Mouse (Mus musculus): Measurements from ENCODE around the gene Ugcg.

DNA sequence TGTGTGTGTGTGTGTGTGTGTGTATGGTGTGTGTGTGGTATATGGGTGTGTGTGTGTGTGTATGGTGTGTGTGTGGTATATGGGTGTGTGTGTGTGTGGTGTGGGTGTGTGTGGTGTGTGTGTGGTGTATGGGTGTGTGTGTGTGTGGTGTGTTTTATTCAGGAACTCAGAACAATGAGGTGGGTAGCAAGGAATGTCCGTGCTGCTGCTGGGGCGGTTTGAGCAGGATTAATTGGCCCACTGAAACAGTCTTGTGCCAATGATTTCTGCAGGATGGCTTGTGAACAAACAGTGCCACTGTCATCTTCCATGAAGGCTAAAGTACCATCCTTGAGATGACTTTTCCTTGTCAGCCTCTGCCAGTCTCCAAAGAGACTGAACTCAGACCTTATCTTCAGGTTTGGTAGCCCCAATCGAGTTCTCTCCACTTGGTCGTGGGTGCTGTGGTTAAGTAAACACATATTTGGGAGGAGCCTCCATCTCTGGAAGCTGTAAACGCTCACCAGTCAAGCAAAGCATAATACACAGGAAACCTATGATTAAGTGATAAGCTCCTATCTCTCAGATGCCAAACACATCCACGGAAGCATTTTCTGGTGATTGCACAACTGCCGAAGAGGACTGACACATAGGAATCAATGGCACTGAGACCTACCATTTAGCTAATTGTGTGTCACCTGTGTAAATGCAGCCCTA lies 32.0 kb upstream of the Ugcg start:
- TF ChIP-seq CTCF (IDR thresholded peaks at IDR 0.05; ENCODE audit: low read depth) (no peak), EP300 (IDR thresholded peaks at IDR 0.05; ENCODE audit: low read depth) (no peak; the same call in none of the 2 replicates)
